Mouse (Mus musculus) kidney, postnatal 36 days (tissue): ENCODE measurements at regions not wholly inside any gene's neighbourhood (a gene's known extent, or its start where the extent isn't known, plus 50 kb on each side); places are given as distances from the start of the nearest gene placed in this dataset.

ENCODE experiments used
- DNase-seq, 2 experiments: peaks; one replicate each; pipeline ENCODE4 v3.0.0; 2021 to 2022; ENCODE audit warnings: mixed read lengths in 2 of 2

DNA sequence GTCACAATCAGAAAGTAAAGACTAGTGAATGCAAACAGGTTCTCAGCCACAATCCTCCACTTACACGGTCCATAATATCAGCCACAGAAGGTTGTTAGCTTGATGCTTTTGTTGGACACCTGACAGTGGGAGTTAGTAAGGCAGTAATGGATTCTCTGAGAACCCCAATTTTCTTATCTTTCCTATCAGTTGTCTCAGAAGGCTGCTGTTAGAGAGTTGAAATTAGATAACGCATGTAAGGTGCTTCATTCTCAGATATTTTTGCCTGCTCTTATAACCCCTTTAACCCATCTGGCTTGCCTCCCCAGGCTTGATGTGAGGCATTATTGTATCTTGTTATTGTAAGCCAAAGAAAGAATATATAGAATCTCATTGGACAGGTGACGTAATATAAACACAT lies 63.0 kb upstream of the Ube2e3 start:
- no peak for DNase-seq

DNA sequence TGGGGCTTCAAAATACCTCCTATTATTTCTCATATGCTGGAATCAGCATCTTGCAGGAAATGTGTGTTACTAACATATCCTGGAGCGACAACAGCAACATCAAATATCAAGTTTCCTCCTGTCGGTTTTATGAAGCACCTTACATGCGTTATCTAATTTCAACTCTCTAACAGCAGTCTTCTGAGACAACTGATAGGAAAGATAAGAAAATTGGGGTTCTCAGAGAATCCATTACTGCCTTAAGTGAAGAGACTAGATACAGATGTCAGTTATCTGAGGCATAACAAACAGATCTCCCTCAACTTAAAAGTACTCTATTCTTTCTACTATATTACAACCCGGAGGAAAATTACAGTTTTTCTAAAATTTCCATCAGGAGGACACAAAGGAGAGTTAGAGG lies 64.4 kb upstream of the Ube2e3 start:
- no peak for DNase-seq

DNA sequence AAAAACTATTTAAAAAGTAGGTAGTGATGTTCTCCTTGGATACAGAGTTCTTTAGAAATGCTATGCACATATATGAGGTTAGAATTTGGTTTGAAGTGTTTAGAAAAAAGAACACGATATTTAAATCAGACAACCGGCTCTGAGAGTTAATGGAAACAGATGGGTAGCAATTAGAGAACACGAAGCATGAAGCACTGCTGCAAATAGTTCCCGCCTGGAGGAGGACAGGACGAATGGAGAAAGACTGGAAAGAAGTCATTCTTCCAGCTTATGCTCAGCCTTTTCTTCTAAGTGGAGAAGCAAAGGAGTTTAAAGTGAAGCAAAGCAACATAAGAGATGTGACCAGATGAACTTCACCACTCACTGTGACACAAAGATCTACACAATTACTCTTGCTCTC lies 72.5 kb upstream of the Ube2e3 start:
- DNase-seq: no peak

- DNase-seq: no peak
Observed at GRCm38 (mm10) chr2:78794734-78795133, 73.2 kb upstream of the Ube2e3 start.

DNA sequence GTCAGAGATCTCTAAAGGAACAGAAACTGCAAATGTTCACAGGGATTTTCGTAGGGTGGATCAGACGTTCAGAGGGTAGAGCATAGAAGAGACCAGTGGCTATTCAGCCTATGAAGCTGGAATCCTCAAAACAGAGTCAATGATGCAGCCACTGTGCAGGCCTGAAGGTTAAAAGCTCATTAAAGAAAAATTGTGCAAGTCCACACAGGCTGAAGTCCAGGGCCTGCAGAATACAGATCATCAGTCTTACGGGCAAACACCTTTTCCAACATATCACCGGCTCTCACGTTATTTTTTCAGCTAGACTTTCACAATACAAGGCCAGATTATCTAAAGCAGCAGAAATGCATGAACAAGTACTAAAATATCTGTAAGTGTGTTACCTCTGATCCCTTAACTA lies 78.8 kb upstream of the Ube2e3 start:
- no peak for DNase-seq

- DNase-seq: peak in 1 of 2 experiments; percentile 4
Observed at GRCm38 (mm10) chr2:78788222-78788621, 79.7 kb upstream of the Ube2e3 start.

GRCm38 (mm10) chr2:78779949-78780348 lies 88.0 kb upstream of the Ube2e3 start:
- no peak for DNase-seq

GRCm38 (mm10) chr2:78777589-78777988 lies 90.3 kb upstream of the Ube2e3 start:
- no peak for DNase-seq

- no peak for DNase-seq
Observed at GRCm38 (mm10) chr2:78754362-78754761, 113.6 kb upstream of the Ube2e3 start.

DNA sequence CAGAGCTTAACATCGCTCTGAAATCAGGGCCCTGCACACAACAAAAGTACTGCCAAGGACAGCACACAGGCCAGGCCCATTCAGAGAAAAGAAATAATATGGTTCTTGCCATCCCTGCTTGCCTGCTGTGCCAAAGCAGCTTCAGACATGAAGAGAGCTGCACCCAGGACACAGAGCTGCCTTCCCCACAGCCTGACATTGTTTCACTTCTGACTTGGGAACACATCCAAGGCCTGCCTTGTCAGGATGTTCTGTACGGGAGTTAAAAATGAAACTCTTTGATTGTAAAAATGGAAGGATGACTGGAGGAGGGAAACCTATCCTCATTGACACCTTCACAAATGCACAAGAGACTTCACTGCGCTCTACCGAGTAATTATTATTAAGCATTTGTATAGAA lies 114.0 kb upstream of the Ube2e3 start:
- DNase-seq: no peak

GRCm38 (mm10) chr2:78730161-78730560 lies 137.8 kb upstream of the Ube2e3 start:
- DNase-seq: no peak

DNA sequence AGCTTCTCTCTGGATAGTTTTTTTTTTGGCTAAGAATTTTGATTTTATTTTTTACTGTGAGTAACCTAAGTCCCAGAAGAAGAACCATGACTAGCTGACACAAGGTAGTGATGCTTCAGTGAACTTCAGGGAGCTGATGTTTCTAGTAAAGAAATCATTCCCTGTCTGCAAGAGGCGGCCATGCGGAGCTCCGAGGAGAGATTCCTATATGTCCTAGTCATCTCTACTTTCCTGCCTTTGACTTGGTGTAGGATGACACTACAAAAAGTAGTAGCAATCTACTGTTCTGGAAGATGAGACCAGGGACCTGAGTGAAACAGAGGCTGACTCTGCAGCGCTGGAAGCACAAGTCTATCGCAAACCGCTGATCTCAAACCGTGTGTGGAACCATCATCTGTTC lies 141.9 kb upstream of the Ube2e3 start:
- no peak for DNase-seq

GRCm38 (mm10) chr2:78724416-78724815 lies 143.5 kb upstream of the Ube2e3 start:
- no peak for DNase-seq

GRCm38 (mm10) chr2:78723423-78723822 lies 144.5 kb upstream of the Ube2e3 start:
- no peak for DNase-seq

- DNase-seq: no peak
Observed at GRCm38 (mm10) chr2:78722739-78723138, 145.2 kb upstream of the Ube2e3 start.

DNA sequence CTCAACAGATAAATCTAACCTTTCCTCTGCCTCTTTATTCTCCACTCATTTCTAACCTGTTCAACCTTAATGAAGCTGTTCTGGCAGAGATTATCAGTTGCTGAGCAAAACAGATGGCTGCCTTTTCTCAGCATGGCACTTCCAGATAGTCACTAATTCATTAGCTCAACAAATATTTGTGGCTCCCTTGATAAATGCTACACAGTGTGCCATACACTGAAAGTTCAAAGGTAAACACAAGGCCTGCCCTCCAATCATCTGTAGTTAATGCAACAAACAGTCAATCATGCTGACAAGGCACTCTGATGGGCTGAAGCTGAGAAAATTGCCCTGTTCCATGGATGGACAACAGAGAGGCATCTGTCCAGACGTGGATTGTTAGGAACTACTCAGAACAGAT lies 149.4 kb upstream of the Ube2e3 start:
- DNase-seq: no peak

DNA sequence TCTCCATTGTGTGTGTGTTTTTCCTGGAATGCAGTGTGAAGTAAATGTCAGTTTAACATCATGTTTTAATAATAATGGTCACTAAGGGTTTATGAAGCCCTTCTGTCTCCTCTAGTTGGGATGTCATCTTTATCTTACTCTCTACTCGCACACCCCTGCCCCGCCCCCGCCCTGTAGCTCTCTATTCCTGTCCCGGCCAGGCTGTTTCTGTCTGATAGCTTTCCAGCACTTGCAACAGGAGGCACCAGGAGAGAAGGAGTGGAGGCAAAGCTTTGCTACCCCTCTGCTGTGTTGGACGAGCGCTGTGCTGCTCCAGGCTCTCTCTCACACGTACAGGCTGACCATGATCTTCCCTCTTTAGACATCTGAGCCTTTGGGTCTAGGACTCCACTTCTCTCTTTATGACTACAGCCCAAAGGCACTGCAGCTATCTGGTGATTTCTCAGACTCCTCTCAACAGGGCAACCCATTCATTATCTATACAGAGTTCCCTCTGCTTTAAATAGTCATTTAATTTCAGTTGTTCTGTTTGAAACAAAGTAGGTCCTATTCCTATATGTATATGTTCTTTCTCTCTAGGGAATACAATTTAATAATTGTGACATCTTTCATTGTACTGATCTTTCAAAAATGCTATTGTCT lies 151.6 kb upstream of the Ube2e3 start:
- DNase-seq: no peak

DNA sequence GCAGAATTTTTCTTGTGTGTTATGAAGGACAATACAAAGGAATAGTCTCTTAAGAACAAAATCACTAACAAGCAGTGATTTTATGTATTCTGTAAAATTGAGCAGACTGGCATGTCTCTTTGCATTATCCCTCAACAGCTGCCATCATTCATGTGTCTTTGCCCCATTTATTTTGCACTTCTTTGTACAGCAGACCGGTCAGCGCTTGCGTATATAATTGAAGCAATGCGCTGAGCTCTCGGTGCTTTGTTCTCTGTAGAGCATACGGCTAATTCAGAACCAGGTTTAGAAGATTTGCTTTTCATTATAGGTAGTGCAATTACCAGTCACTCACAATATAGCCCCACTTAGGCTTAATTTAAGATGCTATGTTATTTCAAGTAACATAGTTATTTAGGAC lies 173.1 kb upstream of the Ube2e3 start:
- no peak for DNase-seq

GRCm38 (mm10) chr2:78656668-78657067 lies 211.3 kb upstream of the Ube2e3 start:
- no peak for DNase-seq

DNA sequence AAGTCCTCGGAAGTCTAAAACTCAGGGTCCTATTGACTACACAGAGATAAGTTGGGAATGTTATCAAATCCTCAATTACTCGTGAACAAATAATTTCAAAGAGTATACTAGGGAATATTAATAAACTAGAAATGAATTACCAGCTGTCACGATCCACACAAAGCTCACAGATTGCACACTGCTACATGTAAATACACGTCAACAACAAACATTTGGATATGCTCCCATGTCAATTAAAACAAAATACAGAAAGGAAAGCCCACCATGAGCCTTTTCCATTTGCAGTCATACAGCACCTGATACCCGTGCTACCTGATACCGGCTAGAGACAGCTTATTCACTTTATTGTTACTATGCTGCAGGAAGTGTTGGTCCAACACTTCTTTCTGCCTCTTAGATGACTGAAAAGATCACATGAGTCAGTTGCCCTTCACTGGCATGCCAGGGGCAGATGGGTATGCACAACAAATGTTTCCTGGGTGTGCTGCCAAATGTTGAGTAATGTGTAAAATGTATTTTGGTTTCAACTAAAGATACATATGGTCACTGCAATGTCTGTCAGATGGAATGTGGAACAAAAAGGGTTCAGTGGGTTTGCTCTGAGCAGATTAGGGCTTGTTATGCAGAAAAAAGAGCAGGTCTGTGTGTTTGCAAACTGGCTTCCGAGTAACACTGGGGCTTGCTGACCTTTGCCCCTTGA lies 212.6 kb upstream of the Ube2e3 start:
- DNase-seq: no peak

DNA sequence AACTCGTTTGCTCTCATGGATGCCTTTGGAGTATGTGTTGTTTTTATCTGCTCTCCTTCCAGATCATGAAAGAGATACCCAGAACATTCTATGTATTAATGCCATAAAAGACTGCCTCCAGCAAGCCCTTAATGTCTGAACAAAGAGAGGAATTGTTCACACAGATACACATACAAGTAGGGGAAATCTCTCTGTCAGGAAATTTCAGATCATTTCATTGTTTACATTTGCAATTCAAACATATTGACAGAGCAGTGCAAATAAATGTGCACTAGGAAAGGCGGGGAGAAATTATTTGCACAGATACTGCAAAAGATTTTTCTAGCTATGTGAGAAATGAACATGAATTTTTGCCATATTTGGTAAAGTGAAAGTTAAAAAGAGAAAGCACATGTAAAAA lies 216.4 kb upstream of the Ube2e3 start:
- no peak for DNase-seq

DNA sequence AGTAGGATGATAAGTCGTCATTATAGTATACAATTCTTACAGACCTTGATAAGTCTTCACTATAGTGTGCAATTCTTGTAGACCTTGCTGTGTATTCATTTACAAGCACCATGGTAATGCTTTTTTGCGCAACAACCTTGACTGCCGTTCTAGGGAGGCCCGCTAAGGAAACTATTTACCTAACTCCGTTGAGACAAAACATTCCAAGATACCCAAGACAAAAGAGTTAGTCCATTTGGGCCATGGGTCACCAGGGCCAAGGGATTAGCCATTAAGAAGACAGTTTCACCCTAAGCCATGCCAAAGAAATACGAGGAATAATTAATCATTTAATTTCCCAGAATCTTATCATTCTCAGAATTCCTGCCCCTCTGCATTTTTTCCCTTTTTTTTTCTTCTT lies 227.6 kb upstream of the Ube2e3 start:
- DNase-seq: no peak

DNA sequence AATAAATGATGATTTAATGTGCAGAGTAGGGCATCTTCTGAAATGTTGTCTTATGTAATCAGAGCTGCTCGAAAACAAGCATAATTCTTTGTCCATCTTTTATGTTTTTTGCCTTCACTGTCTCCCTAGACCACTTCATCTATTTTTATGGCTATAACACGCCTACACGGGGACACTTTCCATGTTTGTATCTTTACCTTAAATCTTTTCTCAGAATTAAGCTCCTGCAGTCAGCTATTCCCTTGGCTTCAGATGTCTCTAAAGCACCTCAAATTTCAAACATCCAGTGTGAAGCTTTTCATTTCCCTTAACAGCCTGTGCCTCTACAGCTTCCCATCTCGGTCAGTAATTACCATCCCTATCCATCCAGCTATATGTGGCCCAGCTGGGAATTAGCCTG lies 242.7 kb upstream of the Ube2e3 start:
- DNase-seq: no peak

GRCm38 (mm10) chr2:78606388-78606787 lies 261.5 kb upstream of the Ube2e3 start:
- DNase-seq: no peak

GRCm38 (mm10) chr2:78600753-78601152 lies 267.2 kb upstream of the Ube2e3 start:
- no peak for DNase-seq
